Comparison of ENCODE assay signal across 8 mouse cellular contexts in the genomic region with DNA sequence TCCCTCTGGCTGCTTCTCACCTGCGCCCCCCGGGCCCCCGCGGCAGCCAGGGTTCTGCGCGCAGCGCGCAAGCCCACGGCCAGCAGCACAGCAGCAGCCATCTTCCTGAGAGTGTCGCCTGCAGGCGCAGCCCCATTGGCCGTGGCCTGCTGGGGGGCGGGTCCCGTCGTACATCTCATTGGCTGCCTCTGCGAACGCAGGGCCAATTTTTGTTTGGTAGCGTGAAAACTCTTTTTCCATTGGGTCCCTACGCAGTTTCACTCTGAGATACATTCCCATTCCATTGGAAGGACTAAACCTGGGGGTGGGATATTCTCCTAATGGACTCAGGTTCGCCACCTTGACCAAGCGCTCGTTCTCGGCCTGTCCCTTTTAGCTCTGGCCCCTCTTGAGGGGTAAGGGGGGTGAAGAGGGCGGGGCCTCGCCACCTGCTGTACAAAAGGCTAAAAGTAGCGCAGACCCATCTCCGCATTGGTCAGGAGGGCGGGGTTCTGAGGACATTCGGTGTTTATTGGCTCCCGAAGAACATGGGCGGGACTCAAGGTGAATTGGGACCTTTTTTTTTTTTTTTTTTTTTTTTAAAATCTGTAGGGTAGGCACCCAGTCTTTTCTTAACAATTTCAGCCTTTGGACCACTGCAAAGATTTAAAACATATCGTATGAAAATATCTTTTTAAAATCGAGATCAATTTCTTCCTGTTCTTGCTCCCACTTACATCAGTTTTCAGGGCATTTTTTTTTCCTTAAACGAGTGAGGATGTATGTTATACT. TPM values are rescaled to one million over a fixed set of nuclear protein-coding genes. Genes with fewer than 3 reads are reported as not detected.
DNase-seq lines count a peak whose midpoint lies in the region; ATAC-seq lines count a peak whose summit lies in the region.

A gene (minus strand): TSS at position 128 of the 771 bp plus-strand sequence.

- peak; percentile 96 for DNase-seq in adipocyte (ENCODE audit: low spot score)
- peak; percentile 96 for DNase-seq in embryo, embryonic 10 days (ENCODE audit: low spot score)
- DNase-seq in gastrocnemius, postnatal 10 days: peak; percentile 90
- DNase-seq in induced T-regulatory cell, adult 2 months (ENCODE audit: low read depth): peak; percentile 96
- peak; percentile 95 to 96 for DNase-seq in left cerebral cortex, adult 9 months (ENCODE audit: low spot score in 2 of 2)
- DNase-seq in right cerebral cortex, postnatal 14 days: peak; percentile 91
- DNase-seq in urinary bladder, postnatal 36 days (ENCODE audit: low spot score in 2 of 2): peak; percentile 89 to 92

- peak; percentile 92 for ATAC-seq in megakaryocyte progenitor cell, adult 5-6 weeks (replicated peaks; ENCODE audit: poor library complexity)

RNA-seq across cellular contexts. Expression of the gene that starts here (rescaled TPM):
- 10 to 100 TPM; 51.3 to 57.6 TPM for total RNA-seq in gastrocnemius, postnatal 10 days (2021)
- 36.5 and 52.7 TPM in 2 replicates for total RNA-seq in megakaryocyte progenitor cell, adult 5-6 weeks (2015)
- 43.1 and 58.6 TPM in 2 replicates for total RNA-seq in megakaryocyte progenitor cell, adult 5-6 weeks (2017)

Comparison
In these comparisons a context has a peak if more than half of its experiments do, and no peak if none do; other contexts are left out.
1. Peak in every context shown above with its lines: DNase-seq and ATAC-seq.